Mouse (Mus musculus): Measurements from ENCODE around the gene C130026I21Rik. TPM values are rescaled to one million over a fixed set of nuclear protein-coding genes. Genes with fewer than 3 reads are reported as not detected.

The C130026I21Rik gene
- total RNA-seq, 4 experiments from 2014 or later: 1.5 to 4.7 (median 2.2) TPM

Small RNAs within 50 kb of the gene (microRNA-seq; reads per million reads assigned to microRNA genes)
- gene Gm27907: 0 reads per million in 2 experiments

Other genes with a start within 250 kb of the C130026I21Rik start
- not detected for gene Gm10553, start 170.4 kb downstream of the C130026I21Rik start, total RNA-seq (2022)
- gene A530032D15Rik, start 160.7 kb downstream of the C130026I21Rik start, total RNA-seq (2022): 1 to 10 TPM in 1 of 4 experiments, under 1 TPM in 2, not detected in 1; 0.61 to 1.2 (median 0.89) TPM

Data from adrenal gland, adult 8-10 months (tissue).